Mouse (Mus musculus) midbrain, embryonic 15.5 days (tissue): ENCODE measurements around the gene Banf1. TPM values are rescaled to one million over a fixed set of nuclear protein-coding genes. Genes with fewer than 3 reads are reported as not detected.
"Not testable (repeated sequence)": the region's sequence is repeated elsewhere in the genome, so short reads cannot be mapped to it uniquely, and the experiment has no call there.

Source experiments
- ATAC-seq: fragments of 200-750 bp; cut with Nextera tagmentation; replicated peaks from 2 replicates; pipeline ENCODE4 v1.8.0; 2017; ENCODE audit warnings: moderate TSS enrichment
- H3K27ac ChIP-seq: fragments of 300-500 bp; sonication (generic); 2 replicates; pipeline ENCODE4 v1.5.1; 2015; ENCODE audit warnings: mild to moderate bottlenecking, inconsistent platforms
- H3K27me3 ChIP-seq: fragments of 300-500 bp; sonication (generic); replicated peaks from 2 replicates; pipeline ENCODE4 v1.6.1; 2015; ENCODE audit warnings: inconsistent platforms
- H3K36me3 ChIP-seq: fragments of 300-500 bp; sonication (generic); replicated peaks from 2 replicates; pipeline ENCODE4 v1.6.1; 2015; ENCODE audit warnings: inconsistent platforms
- H3K4me1 ChIP-seq: fragments of 300-500 bp; sonication (generic); 2 replicates; pipeline ENCODE4 v1.6.1; 2015; ENCODE audit warnings: inconsistent platforms
- H3K4me2 ChIP-seq: fragments of 300-500 bp; sonication (generic); 2 replicates; pipeline ENCODE4 v1.6.1; 2015; ENCODE audit warnings: inconsistent platforms, mild to moderate bottlenecking, moderate library complexity
- H3K4me3 ChIP-seq: fragments of 300-500 bp; sonication (generic); 2 replicates; pipeline ENCODE4 v1.5.1; 2015; ENCODE audit warnings: mild to moderate bottlenecking, inconsistent platforms
- H3K9ac ChIP-seq: fragments of 300-500 bp; sonication (generic); 2 replicates; pipeline ENCODE4 v1.6.1; 2015; ENCODE audit warnings: mild to moderate bottlenecking, inconsistent platforms
- H3K9me3 ChIP-seq: fragments of 300-500 bp; sonication (generic); 2 replicates; pipeline ENCODE4 v1.6.1; 2016; ENCODE audit warnings: inconsistent platforms
- WGBS: fragments of 180-500 bp; shearing (Covaris S2); methylation state at CpG from one replicate; pipeline ENCODE4 v1.1.7; 2015; ENCODE audit warnings: mixed read lengths; 5-methylcytosine and 5-hydroxymethylcytosine counted together
- polyA plus RNA-seq: library from polyadenylated mRNA; unstranded; fragments of >200 nt; fragmentation: Nextera tagmentation; extraction: Ambion mirVana; gene quantifications from 2 replicates; pipeline ENCODE4 v1.2.1, GENCODE M21; 2015

Gene Banf1
- polyA plus RNA-seq, 1 experiment from 2014 or later: 307 TPM

GRCm38 (mm10) chr19:5370932-5371331 lies 4.0 kb upstream of the Banf1 start:
- 82% methylated on average over 3 of the region's 3 CpGs for WGBS

DNA sequence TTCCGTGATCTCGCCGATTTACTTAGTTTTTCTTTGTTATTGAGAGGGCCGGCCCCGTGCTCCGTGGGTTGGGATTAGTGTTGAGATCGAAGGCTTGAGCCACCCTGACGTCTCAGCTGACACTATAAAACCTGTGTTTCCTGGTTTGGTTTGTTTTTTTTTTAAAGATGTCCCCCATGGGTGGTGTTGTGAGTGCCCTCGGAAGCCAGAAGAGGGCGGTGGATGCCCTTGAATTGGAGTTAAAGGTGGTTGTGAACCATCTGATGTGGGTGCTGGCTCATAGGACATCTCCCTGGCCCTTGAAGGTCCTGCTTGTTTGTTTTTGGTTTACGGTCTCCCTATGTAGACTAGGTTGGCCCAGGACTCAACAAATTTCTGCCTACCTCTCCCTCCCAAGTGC lies 487 bp upstream of the Banf1 start:
- Histone ChIP-seq H3K9ac (peak overlapping the region; percentile 64), H3K27me3 (no peaks in the 10 kb centered on the region), H3K4me1 (peaks cover 26% of the 10 kb centered on the region), H3K36me3 (peaks cover 41% of the 10 kb centered on the region), H3K4me3 (peak overlapping the region; percentile 87), H3K27ac (peak overlapping the region; percentile 93; the same call in 1 of the 2 replicates), H3K9me3 (no peaks in the 10 kb centered on the region), H3K4me2 (peak overlapping the region; percentile 90)
- no peak for ATAC-seq
- 10% methylated on average over 11 of the region's 11 CpGs for WGBS

More at GRCm38 (mm10) chr19:5370932-5371331, 4.0 kb upstream of the Banf1 start:
- peaks cover 43% of the 10 kb centered on the region for H3K36me3 ChIP-seq
- H3K9me3 ChIP-seq: no peaks in the 10 kb centered on the region
- no peaks in the 10 kb centered on the region for H3K27me3 ChIP-seq
- no peak for ATAC-seq
- no peak overlapping the region for H3K9ac ChIP-seq
- H3K4me3 ChIP-seq: no peak overlapping the region
- peaks cover 15% of the 10 kb centered on the region for H3K4me1 ChIP-seq
- H3K4me2 ChIP-seq: no peak overlapping the region
- no peak overlapping the region for H3K27ac ChIP-seq

DNA sequence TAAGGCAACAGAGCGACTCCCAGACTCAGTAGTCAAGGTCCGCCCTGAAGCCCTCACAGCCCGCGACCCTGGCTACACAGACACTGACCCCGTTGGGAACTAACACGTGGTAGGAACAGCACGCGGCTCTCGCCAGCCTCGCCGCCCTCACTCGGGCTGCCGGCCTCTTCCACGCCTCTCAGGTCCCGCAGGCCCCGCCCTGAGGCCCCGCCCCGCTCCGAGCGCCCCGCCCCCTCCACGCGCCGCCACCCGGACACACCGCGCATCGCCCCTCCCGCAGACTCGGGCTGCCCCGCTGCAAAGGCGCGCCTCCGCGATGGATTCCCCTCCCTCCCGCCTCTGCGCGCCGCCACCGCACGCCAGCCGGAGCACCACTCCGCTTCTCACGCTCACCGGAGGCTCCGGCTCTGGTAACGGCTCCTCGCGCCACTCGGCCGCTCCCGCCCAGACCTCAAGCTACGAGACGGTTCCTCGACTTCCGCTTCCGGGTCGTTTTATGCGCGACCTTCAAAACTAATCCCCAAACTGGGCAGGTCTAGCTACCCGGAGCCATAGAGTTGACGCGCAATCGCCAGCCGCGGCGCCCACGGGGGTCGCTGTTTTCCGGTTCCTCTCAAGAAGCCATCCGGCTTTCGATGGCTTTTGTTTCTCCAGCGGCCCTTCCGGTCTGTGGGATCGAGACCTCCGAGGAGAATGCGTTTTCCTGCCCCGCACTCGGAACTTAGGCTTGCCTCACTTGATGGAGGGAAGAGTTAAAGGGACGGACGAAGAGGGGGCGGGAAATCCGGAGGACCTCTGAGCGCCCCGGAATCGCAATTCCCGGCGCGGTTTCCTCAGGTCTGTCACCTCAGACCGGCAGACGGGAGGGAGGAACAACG lies 554 bp downstream of the Banf1 start, which contains the start of gene Eif1ad:
TSS of gene Eif1ad (plus strand) at position 567 of the 878 bp plus-strand sequence.
- peaks cover 36% of the 10 kb centered on the region for H3K36me3 ChIP-seq

GRCm38 (mm10) chr19:5365751-5366150 lies 1.2 kb downstream of the Banf1 start:
- Histone ChIP-seq H3K36me3 (peaks cover 32% of the 10 kb centered on the region), H3K27ac (peak overlapping the region; percentile 93), H3K9ac (peak overlapping the region; percentile 64), H3K4me1 (peaks cover 26% of the 10 kb centered on the region), H3K9me3 (no peaks in the 10 kb centered on the region), H3K4me2 (peak overlapping the region; percentile 90), H3K4me3 (peak overlapping the region; percentile 87), H3K27me3 (no peaks in the 10 kb centered on the region)
- WGBS: 18% methylated on average over 11 of the region's 11 CpGs
- no peak for ATAC-seq

More for the DNA sequence above, 554 bp downstream of the Banf1 start, which contains the start of gene Eif1ad:
- Histone ChIP-seq H3K27ac (peak within 1 kb of the TSS; percentile 93), H3K27me3 (no peaks in the 10 kb centered on the region), H3K4me2 (peak within 1 kb of the TSS; percentile 90), H3K9ac (peak within 1 kb of the TSS; percentile 64), H3K4me1 (peaks cover 26% of the 10 kb centered on the region), H3K9me3 (no peaks in the 10 kb centered on the region), H3K4me3 (peak within 1 kb of the TSS; percentile 87)
- WGBS: under 1% methylated on average over 86 of the region's 92 CpGs
- ATAC-seq: peak; percentile 95

DNA sequence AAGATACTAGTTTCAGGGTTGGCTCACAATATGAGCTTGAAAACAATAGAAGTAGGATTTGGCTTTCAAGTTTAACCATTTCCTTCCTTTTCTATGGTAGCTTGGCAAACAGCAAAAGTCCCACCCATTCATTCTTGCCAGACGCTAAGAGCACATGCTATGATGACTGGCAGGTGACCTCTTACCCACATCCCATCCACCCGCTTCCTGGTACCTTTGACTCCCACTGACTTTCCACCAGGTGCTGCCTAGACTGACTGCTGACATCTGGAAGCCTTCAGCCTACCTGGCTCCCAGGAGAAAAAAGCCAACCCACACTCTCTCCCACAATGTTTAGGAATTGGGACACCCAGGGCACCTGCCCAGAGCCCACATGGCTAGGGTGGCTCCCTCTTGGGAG lies 2.8 kb downstream of the Banf1 start:
- peaks cover 16% of the 10 kb centered on the region; the same call in 1 of the 2 replicates for H3K36me3 ChIP-seq
- H3K9ac ChIP-seq: no peak overlapping the region
- no peak overlapping the region for H3K27ac ChIP-seq
- no peaks in the 10 kb centered on the region for H3K27me3 ChIP-seq
- no peak overlapping the region for H3K4me2 ChIP-seq
- H3K4me1 ChIP-seq: peaks cover 26% of the 10 kb centered on the region
- H3K9me3 ChIP-seq: no peaks in the 10 kb centered on the region
- H3K4me3 ChIP-seq: no peak overlapping the region
- no peak for ATAC-seq
- WGBS: 97% methylated on average over 2 of the region's 2 CpGs

DNA sequence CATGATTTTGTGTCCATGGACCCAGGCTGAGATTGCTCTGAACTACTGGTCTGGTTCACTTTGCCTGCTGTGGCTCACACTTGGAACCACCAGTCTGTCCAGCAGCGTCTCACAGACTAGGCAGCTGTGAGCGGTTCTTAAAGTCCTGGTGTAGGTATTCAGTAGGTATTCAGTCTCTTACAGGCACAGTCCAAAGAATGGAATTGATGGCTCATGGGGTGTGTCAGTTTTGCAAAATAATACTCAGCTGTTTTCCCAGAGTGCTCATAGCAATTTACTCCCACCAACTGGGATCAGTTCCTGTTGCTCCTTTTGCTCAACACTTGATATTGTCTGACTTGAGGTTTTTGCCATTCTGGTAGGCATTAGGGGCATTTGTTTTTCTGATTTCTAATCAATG lies 4.8 kb downstream of the Banf1 start:
- no peaks in the 10 kb centered on the region for H3K9me3 ChIP-seq
- H3K4me2 ChIP-seq: no peak overlapping the region
- WGBS: 85% methylated on average over 2 of the region's 2 CpGs
- no peak overlapping the region for H3K9ac ChIP-seq
- no peak for ATAC-seq
- H3K27me3 ChIP-seq: no peaks in the 10 kb centered on the region
- peaks cover 7% of the 10 kb centered on the region; the same call in 1 of the 2 replicates for H3K36me3 ChIP-seq
- H3K27ac ChIP-seq: no peak overlapping the region
- H3K4me1 ChIP-seq: peaks cover 12% of the 10 kb centered on the region
- H3K4me3 ChIP-seq: no peak overlapping the region

- WGBS: no CpG with 5 or more reads among the region's 1 CpGs
- Histone ChIP-seq H3K4me3 (no peak overlapping the region), H3K36me3 (no peaks in the 10 kb centered on the region), H3K27ac (no peak overlapping the region), H3K9me3 (no peaks in the 10 kb centered on the region), H3K9ac (no peak overlapping the region), H3K4me1 (no peaks in the 10 kb centered on the region), H3K4me2 (no peak overlapping the region), H3K27me3 (no peaks in the 10 kb centered on the region)
- no peak for ATAC-seq
Observed at GRCm38 (mm10) chr19:5356080-5356479, 10.9 kb downstream of the Banf1 start.

- H3K4me2 ChIP-seq: no peak overlapping the region
- H3K27ac ChIP-seq: no peak overlapping the region
- H3K9ac ChIP-seq: no peak overlapping the region
- 87% methylated on average over 2 of the region's 2 CpGs for WGBS
- no peak for ATAC-seq
- H3K27me3 ChIP-seq: no peaks in the 10 kb centered on the region
- H3K36me3 ChIP-seq: no peaks in the 10 kb centered on the region
- H3K4me1 ChIP-seq: peaks cover 7% of the 10 kb centered on the region
- H3K4me3 ChIP-seq: no peak overlapping the region
- H3K9me3 ChIP-seq: no peaks in the 10 kb centered on the region
Observed at GRCm38 (mm10) chr19:5353609-5354008, 13.4 kb downstream of the Banf1 start.

GRCm38 (mm10) chr19:5349502-5349873 lies 17.5 kb downstream of the Banf1 start, which contains the start of gene Cst6:
Gene Cst6, minus strand, starts transcription at chr19:5349574.
- not testable (repeated sequence) for H3K9me3 ChIP-seq, ATAC-seq, H3K36me3 ChIP-seq, H3K27me3 ChIP-seq
- peak within 1 kb of the TSS; percentile 34 for H3K9ac ChIP-seq
- peak within 1 kb of the TSS; percentile 55 for H3K4me2 ChIP-seq
- 0 out of 2 replicates have a peak within 1 kb of the TSS, but pooled peaks have one; percentile 2 for H3K27ac ChIP-seq
- peak within 1 kb of the TSS; percentile 35 for H3K4me3 ChIP-seq
- peaks cover 10% of the 10 kb centered on the region for H3K4me1 ChIP-seq
- 59% methylated on average over 6 of the region's 6 CpGs for WGBS

DNA sequence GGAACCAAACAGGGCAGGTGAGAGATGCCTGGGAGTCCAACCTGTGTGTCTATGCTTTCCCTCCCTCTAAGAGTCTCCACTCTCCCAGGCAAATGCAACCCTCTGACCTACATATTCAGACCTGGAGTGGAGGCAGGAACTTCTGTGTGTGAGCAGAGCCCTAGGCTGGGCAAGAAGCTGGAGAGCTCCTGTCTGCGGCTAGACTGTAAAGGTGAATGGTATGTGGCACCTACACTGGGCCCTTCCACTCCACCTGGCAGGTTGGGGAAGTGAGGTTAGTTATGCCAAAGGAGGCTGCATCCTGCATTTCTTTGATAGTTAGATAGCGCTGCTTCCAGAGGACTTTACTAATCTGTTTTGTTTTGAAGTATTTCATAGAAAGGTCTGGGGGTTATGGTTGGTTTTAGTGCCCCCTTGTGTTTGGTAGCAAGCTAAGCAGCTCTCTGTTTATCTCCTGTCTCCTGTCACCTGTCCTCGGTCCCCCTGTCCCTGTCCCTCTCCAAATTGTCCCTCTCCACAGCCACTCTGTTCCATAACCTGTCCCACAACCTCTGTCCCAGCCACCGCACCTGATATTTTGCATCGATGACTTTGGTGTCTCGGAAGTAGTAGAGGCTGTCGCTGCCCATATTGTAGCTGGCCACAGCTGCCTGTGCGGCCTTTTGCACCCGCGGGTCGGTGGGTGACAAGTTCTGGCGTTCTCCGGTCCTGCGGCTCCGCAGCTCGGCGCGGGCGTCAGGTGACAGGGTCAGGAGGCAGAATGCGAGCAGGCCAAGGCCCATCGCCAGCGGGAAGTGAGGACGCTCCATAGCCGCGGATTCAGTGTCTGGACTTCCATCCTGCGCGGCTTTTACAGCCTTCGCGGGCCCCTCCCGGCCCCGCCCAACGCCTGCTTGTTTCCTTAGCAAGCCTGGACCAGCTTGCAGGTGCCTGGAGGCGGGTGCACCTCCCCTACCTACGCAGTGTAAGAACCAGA lies 18.2 kb downstream of the Banf1 start:
- 6% methylated on average over 34 of the region's 34 CpGs for WGBS
- ATAC-seq: peak; percentile 42; the same call in 1 of the 2 replicates
- H3K4me1 ChIP-seq: peaks cover 10% of the 10 kb centered on the region
- peak overlapping the region; percentile 55 for H3K4me2 ChIP-seq
- peak overlapping the region; percentile 34 for H3K9ac ChIP-seq
- H3K9me3 ChIP-seq: no peaks in the 10 kb centered on the region
- 0 out of 2 replicates have a peak overlapping the region, but pooled peaks have one; percentile 2 for H3K27ac ChIP-seq
- no peaks in the 10 kb centered on the region for H3K27me3 ChIP-seq
- no peaks in the 10 kb centered on the region for H3K36me3 ChIP-seq
- H3K4me3 ChIP-seq: peak overlapping the region; percentile 35

GRCm38 (mm10) chr19:5348064-5348463 lies 18.9 kb downstream of the Banf1 start:
- no peaks in the 10 kb centered on the region for H3K27me3 ChIP-seq
- no peak overlapping the region for H3K27ac ChIP-seq
- peaks cover 10% of the 10 kb centered on the region for H3K4me1 ChIP-seq
- H3K4me3 ChIP-seq: no peak overlapping the region
- WGBS: 83% methylated on average over 6 of the region's 6 CpGs
- H3K36me3 ChIP-seq: no peaks in the 10 kb centered on the region
- no peak overlapping the region for H3K9ac ChIP-seq
- H3K4me2 ChIP-seq: no peak overlapping the region
- ATAC-seq: no peak
- no peaks in the 10 kb centered on the region for H3K9me3 ChIP-seq
